Mouse (Mus musculus) cerebellum, adult 11 months (tissue): ENCODE measurements at regions not wholly inside any gene's neighbourhood (a gene's known extent, or its start where the extent isn't known, plus 50 kb on each side); places are given as distances from the start of the nearest gene placed in this dataset.

ENCODE experiments used
- DNase-seq: peaks from one replicate; pipeline ENCODE4 v3.0.0; 2022

GRCm38 (mm10) chr3:148762541-148763225 lies 227.7 kb downstream of the Adgrl2 start:
- no peak for DNase-seq

GRCm38 (mm10) chr3:148761586-148761985 lies 228.8 kb downstream of the Adgrl2 start:
- no peak for DNase-seq

- no peak for DNase-seq
Measured at GRCm38 (mm10) chr3:148759500-148759899, 230.9 kb downstream of the Adgrl2 start.

- DNase-seq: no peak
Measured at GRCm38 (mm10) chr3:148746234-148746633, 244.1 kb downstream of the Adgrl2 start.

GRCm38 (mm10) chr3:148744651-148745050 lies 245.7 kb downstream of the Adgrl2 start:
- DNase-seq: no peak

- DNase-seq: no peak
Measured at GRCm38 (mm10) chr3:148734194-148734749, 256.1 kb downstream of the Adgrl2 start.

- no peak for DNase-seq
Measured at GRCm38 (mm10) chr3:148733227-148733854, 257.0 kb downstream of the Adgrl2 start.

- DNase-seq: no peak
Measured at GRCm38 (mm10) chr3:148731436-148731835, 258.9 kb downstream of the Adgrl2 start.

- DNase-seq: no peak
Measured at GRCm38 (mm10) chr3:148729242-148729680, 261.1 kb downstream of the Adgrl2 start.

GRCm38 (mm10) chr3:148728513-148729241 lies 261.7 kb downstream of the Adgrl2 start:
- DNase-seq: no peak

- no peak for DNase-seq
Measured at GRCm38 (mm10) chr3:148726596-148727331, 263.6 kb downstream of the Adgrl2 start.

- DNase-seq: no peak
Measured at GRCm38 (mm10) chr3:148696555-148696954, 293.8 kb downstream of the Adgrl2 start.

- DNase-seq: no peak
Measured at GRCm38 (mm10) chr3:148695453-148695852, 294.9 kb downstream of the Adgrl2 start.

GRCm38 (mm10) chr3:148683181-148683580 lies 307.2 kb downstream of the Adgrl2 start:
- no peak for DNase-seq

- DNase-seq: no peak
Measured at GRCm38 (mm10) chr3:148682445-148682994, 307.8 kb downstream of the Adgrl2 start.

GRCm38 (mm10) chr3:148681186-148681585 lies 309.2 kb downstream of the Adgrl2 start:
- DNase-seq: no peak

GRCm38 (mm10) chr3:148680737-148681136 lies 309.6 kb downstream of the Adgrl2 start:
- DNase-seq: no peak

GRCm38 (mm10) chr3:148680086-148680485 lies 310.3 kb downstream of the Adgrl2 start:
- no peak for DNase-seq

GRCm38 (mm10) chr3:148679121-148679520 lies 311.2 kb downstream of the Adgrl2 start:
- no peak for DNase-seq

GRCm38 (mm10) chr3:148676025-148676424 lies 314.3 kb downstream of the Adgrl2 start:
- DNase-seq: no peak

GRCm38 (mm10) chr3:148662888-148663477 lies 327.4 kb downstream of the Adgrl2 start:
- DNase-seq: no peak

GRCm38 (mm10) chr3:148659024-148659423 lies 331.3 kb downstream of the Adgrl2 start:
- no peak for DNase-seq
